ENCODE assay signal across 25 mouse cellular contexts in the genomic region with DNA sequence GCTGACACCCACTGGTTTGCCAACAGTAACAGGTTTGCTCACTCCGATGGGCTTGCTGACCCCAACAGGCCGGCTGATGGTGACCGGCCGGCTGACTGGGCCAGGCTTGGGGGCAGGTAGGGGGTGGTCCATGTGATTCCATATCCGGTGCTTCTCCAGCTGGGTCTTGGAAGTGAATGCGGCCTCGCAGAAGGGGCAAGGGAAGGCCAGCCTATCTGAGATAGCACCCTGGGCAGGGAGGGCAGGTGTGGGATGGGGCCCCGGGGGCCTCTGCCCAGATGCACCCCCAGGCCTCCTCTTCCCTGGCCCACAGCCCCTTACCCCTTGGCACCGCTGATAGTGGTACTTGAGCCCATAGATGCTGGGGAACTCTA. TPM values are rescaled to one million over a fixed set of nuclear protein-coding genes. Genes with fewer than 3 reads are reported as not detected.
A peak's percentile ranks its signal among the peaks of the same experiment; 100 is the strongest.
DNase-seq lines count a peak whose midpoint lies in the region; ATAC-seq lines count a peak whose summit lies in the region.
"Had no signal": no experiment of that assay in that cellular context is flagged by ENCODE, and none has a peak within 500 bp of the region (broad histone marks: within the 10 kb centered on the region; RNA-seq: fewer than 3 reads in every experiment).

No protein-coding gene starts in this region.

- no peak overlapping the region for H3K27ac ChIP-seq in heart, embryonic 10.5 days
- no peak overlapping the region for H3K27ac ChIP-seq in heart, embryonic 12.5 days (ENCODE audit: poor library complexity, severe bottlenecking)
- H3K27ac ChIP-seq in midbrain, embryonic 10.5 days (replicated peaks): no peak overlapping the region
- no peak overlapping the region for H3K27ac ChIP-seq in midbrain, embryonic 14.5 days (replicated peaks; ENCODE audit: low read depth, low read length)
- H3K27ac ChIP-seq: forebrain, embryonic 15.5 days; heart, embryonic 15.5 days; hindbrain, embryonic 12.5 days; hindbrain, postnatal 0 days; intestine, embryonic 15.5 days; midbrain, embryonic 13.5 days; stomach, postnatal 0 days had no signal

- no peak overlapping the region for H3K9ac ChIP-seq in heart, embryonic 12.5 days
- no peak overlapping the region for H3K9ac ChIP-seq in midbrain, embryonic 14.5 days (replicated peaks; ENCODE audit: low read length)
- H3K9ac ChIP-seq: forebrain, embryonic 15.5 days; heart, embryonic 15.5 days; hindbrain, embryonic 12.5 days; intestine, embryonic 15.5 days had no signal

- H3K9me3 ChIP-seq in heart, embryonic 10.5 days: no peaks in the 10 kb centered on the region
- H3K9me3 ChIP-seq in heart, embryonic 12.5 days (replicated peaks): no peaks in the 10 kb centered on the region
- H3K9me3 ChIP-seq in midbrain, embryonic 10.5 days (replicated peaks): no peaks in the 10 kb centered on the region
- H3K9me3 ChIP-seq in midbrain, embryonic 14.5 days (ENCODE audit: control insufficient read depth, low read length): no peaks in the 10 kb centered on the region
- H3K9me3 ChIP-seq: forebrain, embryonic 15.5 days; heart, embryonic 15.5 days; hindbrain, embryonic 12.5 days; intestine, embryonic 15.5 days; megakaryocyte, embryonic 14.5 days; midbrain, embryonic 13.5 days had no signal

- no peak overlapping the region for H3K4me3 ChIP-seq in heart, embryonic 10.5 days
- no peak overlapping the region for H3K4me3 ChIP-seq in heart, embryonic 12.5 days
- 0 out of 2 replicates have a peak overlapping the region, but pooled peaks have one; percentile 9 for H3K4me3 ChIP-seq in midbrain, embryonic 10.5 days
- no peak overlapping the region for H3K4me3 ChIP-seq in midbrain, embryonic 14.5 days (replicated peaks; ENCODE audit: low read depth, low read length)
- H3K4me3 ChIP-seq: forebrain, embryonic 15.5 days; heart, embryonic 15.5 days; hindbrain, embryonic 12.5 days; intestine, embryonic 15.5 days; megakaryocyte, embryonic 14.5 days had no signal

- DNase-seq in cerebellum, adult 8-10 months: peak; percentile 25
- DNase-seq in cerebellum, adult 9-11 months: no peak
- peak; percentile 70 for DNase-seq in heart, embryonic 10.5 days (ENCODE audit: low spot score)
- no peak for DNase-seq in midbrain, embryonic 10.5 days (ENCODE audit: low spot score)
- no peak for DNase-seq in midbrain, embryonic 14.5 days
- DNase-seq: adrenal gland, postnatal 25 days; cerebellum, postnatal 14 days; gastrocnemius, postnatal 36 days; kidney, adult 2 months; kidney, postnatal 36 days; liver; lung, adult 18-20 months; right cerebral cortex, postnatal 14 days; thymus, postnatal 4 days had no signal

- no peaks in the 10 kb centered on the region for H3K27me3 ChIP-seq in heart, embryonic 10.5 days (ENCODE audit: insufficient read depth, poor library complexity, severe bottlenecking)
- no peaks in the 10 kb centered on the region for H3K27me3 ChIP-seq in heart, embryonic 12.5 days (replicated peaks)
- no peaks in the 10 kb centered on the region for H3K27me3 ChIP-seq in midbrain, embryonic 10.5 days (ENCODE audit: low read depth, poor library complexity, severe bottlenecking)
- no peaks in the 10 kb centered on the region for H3K27me3 ChIP-seq in midbrain, embryonic 14.5 days (ENCODE audit: control insufficient read depth, insufficient read depth, low read length)
- H3K27me3 ChIP-seq: forebrain, embryonic 15.5 days; heart, embryonic 15.5 days; hindbrain, embryonic 12.5 days; intestine, embryonic 15.5 days; megakaryocyte, embryonic 14.5 days; midbrain, embryonic 13.5 days had no signal

- no peak for ATAC-seq in heart, embryonic 12.5 days (ENCODE audit: insufficient number of reproducible peaks, low FRiP score)
- no peak for ATAC-seq in midbrain, embryonic 14.5 days (ENCODE audit: low FRiP score, low TSS enrichment)
- ATAC-seq: CD4-positive, CD25-positive, alpha-beta regulatory T cell, adult 4 months; forebrain, embryonic 15.5 days; hindbrain, postnatal 0 days; intestine, embryonic 15.5 days; lung, postnatal 0 days; midbrain, embryonic 13.5 days had no signal

- peaks cover 27% of the 10 kb centered on the region for H3K4me1 ChIP-seq in heart, embryonic 10.5 days
- peaks cover 16% of the 10 kb centered on the region for H3K4me1 ChIP-seq in heart, embryonic 12.5 days (replicated peaks)
- H3K4me1 ChIP-seq in midbrain, embryonic 10.5 days: peaks cover 30% of the 10 kb centered on the region
- peaks cover 15% of the 10 kb centered on the region for H3K4me1 ChIP-seq in midbrain, embryonic 14.5 days (ENCODE audit: control insufficient read depth, insufficient read depth, low read length)

- 94% methylated on average over 9 of the region's 9 CpGs for WGBS in heart, embryonic 10.5 days
- WGBS in heart, embryonic 12.5 days: 95% methylated on average over 9 of the region's 9 CpGs
- 96% methylated on average over 9 of the region's 9 CpGs for WGBS in midbrain, embryonic 10.5 days
- over 99% methylated on average over 9 of the region's 9 CpGs for WGBS in midbrain, embryonic 14.5 days

- peaks cover 61% of the 10 kb centered on the region for H3K36me3 ChIP-seq in heart, embryonic 10.5 days
- peaks cover 57% of the 10 kb centered on the region for H3K36me3 ChIP-seq in heart, embryonic 12.5 days
- H3K36me3 ChIP-seq in midbrain, embryonic 10.5 days: peaks cover 63% of the 10 kb centered on the region
- H3K36me3 ChIP-seq in midbrain, embryonic 14.5 days (ENCODE audit: control insufficient read depth, insufficient read depth, low read length): peaks cover 60% of the 10 kb centered on the region

- no peak overlapping the region for H3K4me2 ChIP-seq in heart, embryonic 12.5 days
- H3K4me2 ChIP-seq in midbrain, embryonic 14.5 days (ENCODE audit: low read length): no peak overlapping the region
- H3K4me2 ChIP-seq: heart, embryonic 15.5 days; hindbrain, embryonic 12.5 days; intestine, embryonic 15.5 days; midbrain, embryonic 13.5 days had no signal

RNA-seq across cellular contexts. Expression of gene Prpf6, which starts 1.9 kb away (rescaled TPM):
- polyA plus RNA-seq in heart, embryonic 10.5 days (2016; fragmentation: Nextera tagmentation; extraction: Ambion mirVana): 56.1 and 62.9 TPM in 2 replicates
- polyA plus RNA-seq in heart, embryonic 12.5 days (2016; fragmentation: Nextera tagmentation; extraction: Ambion mirVana): 46.8 and 48.8 TPM in 2 replicates
- polyA plus RNA-seq in midbrain, embryonic 10.5 days (2016; fragmentation: Nextera tagmentation; extraction: Ambion mirVana): 82.0 and 85.4 TPM in 2 replicates
- 59.9 and 65.8 TPM in 2 replicates for polyA plus RNA-seq in midbrain, embryonic 14.5 days (2014; fragmentation: Nextera tagmentation; extraction: Ambion mirVana)

RNA-seq across cellular contexts. Expression of gene Zfp512b, which starts 2.9 kb away (rescaled TPM):
- polyA plus RNA-seq in heart, embryonic 10.5 days (2016; fragmentation: Nextera tagmentation; extraction: Ambion mirVana): 36.0 and 37.0 TPM in 2 replicates
- 44.8 and 46.1 TPM in 2 replicates for polyA plus RNA-seq in heart, embryonic 12.5 days (2016; fragmentation: Nextera tagmentation; extraction: Ambion mirVana)
- 34.6 and 48.0 TPM in 2 replicates for polyA plus RNA-seq in midbrain, embryonic 10.5 days (2016; fragmentation: Nextera tagmentation; extraction: Ambion mirVana)
- 72.6 and 75.3 TPM in 2 replicates for polyA plus RNA-seq in midbrain, embryonic 14.5 days (2014; fragmentation: Nextera tagmentation; extraction: Ambion mirVana)

RNA-seq across cellular contexts. Expression of gene Uckl1, which starts 5.0 kb away (rescaled TPM):
- polyA plus RNA-seq in heart, embryonic 10.5 days (2016; fragmentation: Nextera tagmentation; extraction: Ambion mirVana): 67.3 and 83.6 TPM in 2 replicates
- polyA plus RNA-seq in heart, embryonic 12.5 days (2016; fragmentation: Nextera tagmentation; extraction: Ambion mirVana): 64.2 and 65.3 TPM in 2 replicates
- 49.8 and 59.3 TPM in 2 replicates for polyA plus RNA-seq in midbrain, embryonic 10.5 days (2016; fragmentation: Nextera tagmentation; extraction: Ambion mirVana)
- polyA plus RNA-seq in midbrain, embryonic 14.5 days (2014; fragmentation: Nextera tagmentation; extraction: Ambion mirVana): 61.0 and 65.6 TPM in 2 replicates

RNA-seq across cellular contexts. Expression of gene Samd10, which starts 9.3 kb away (rescaled TPM):
- 15.0 and 16.6 TPM in 2 replicates for polyA plus RNA-seq in heart, embryonic 10.5 days (2016; fragmentation: Nextera tagmentation; extraction: Ambion mirVana)
- 12.4 and 13.4 TPM in 2 replicates for polyA plus RNA-seq in heart, embryonic 12.5 days (2016; fragmentation: Nextera tagmentation; extraction: Ambion mirVana)
- 36.4 and 56.1 TPM in 2 replicates for polyA plus RNA-seq in midbrain, embryonic 10.5 days (2016; fragmentation: Nextera tagmentation; extraction: Ambion mirVana)
- polyA plus RNA-seq in midbrain, embryonic 14.5 days (2014; fragmentation: Nextera tagmentation; extraction: Ambion mirVana): 215 and 245 TPM in 2 replicates

Comparison
In these comparisons a context has a peak if more than half of its experiments do, and no peak if none do; other contexts are left out.
1. DNase-seq: peak in cerebellum, adult 8-10 months (single experiment) and heart, embryonic 10.5 days (single experiment); none in cerebellum, adult 9-11 months (single experiment), midbrain, embryonic 10.5 days (single experiment) and midbrain, embryonic 14.5 days (single experiment).